Mouse (Mus musculus) ES-E14 (cell line): ENCODE measurements around the gene Mamdc2.

Source experiments
- CHD2 ChIP-seq: IDR thresholded peaks from 2 replicates; pipeline ENCODE4 v1.6.1; 2014; ENCODE audit warnings: mild to moderate bottlenecking, low read depth, low read length, inconsistent platforms
- HCFC1 ChIP-seq: IDR thresholded peaks from 2 replicates; pipeline ENCODE4 v1.6.1; 2012; ENCODE audit warnings: low read length, inconsistent platforms, borderline replicate concordance; ENCODE audit not compliant: insufficient read depth
- MAFK ChIP-seq: IDR thresholded peaks from 2 replicates; pipeline ENCODE4 v1.6.1; 2014; ENCODE audit warnings: mild to moderate bottlenecking, low read depth, low read length, inconsistent platforms; ENCODE audit not compliant: insufficient read depth
- ZC3H11A ChIP-seq: IDR thresholded peaks from 2 replicates; pipeline ENCODE4 v1.6.1; 2012; ENCODE audit warnings: low read depth, mild to moderate bottlenecking, inconsistent platforms, low read length, borderline replicate concordance
- ZNF384 ChIP-seq: IDR thresholded peaks from 2 replicates; pipeline ENCODE4 v1.6.1; 2012; ENCODE audit warnings: low read depth, low read length, inconsistent platforms

DNA sequence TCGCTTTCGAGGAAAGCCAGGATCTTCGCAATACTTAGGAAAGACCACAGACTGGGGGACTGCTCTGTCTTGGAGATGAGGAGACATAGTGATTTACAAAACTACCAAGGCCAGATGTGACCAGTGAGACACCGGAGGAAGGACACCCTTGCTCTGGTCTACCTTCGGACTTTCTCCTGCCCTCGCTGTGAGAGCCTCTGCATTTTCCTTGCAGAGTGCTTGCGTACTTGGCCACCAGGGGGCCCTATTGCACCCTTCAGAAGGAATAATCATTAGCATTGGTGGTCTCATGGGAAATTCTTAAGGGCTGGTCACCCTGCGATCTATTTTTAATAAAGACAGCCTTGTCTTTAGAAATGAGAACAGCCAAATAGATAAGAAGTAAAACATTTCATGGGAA lies 75.0 kb downstream of the Mamdc2 start:
- TF ChIP-seq ZNF384 (no peak), HCFC1 (no peak), MAFK (no peak), CHD2 (no peak), ZC3H11A (peak; percentile 87)
